ENCODE assay signal across 11 mouse cellular contexts in the genomic region with DNA sequence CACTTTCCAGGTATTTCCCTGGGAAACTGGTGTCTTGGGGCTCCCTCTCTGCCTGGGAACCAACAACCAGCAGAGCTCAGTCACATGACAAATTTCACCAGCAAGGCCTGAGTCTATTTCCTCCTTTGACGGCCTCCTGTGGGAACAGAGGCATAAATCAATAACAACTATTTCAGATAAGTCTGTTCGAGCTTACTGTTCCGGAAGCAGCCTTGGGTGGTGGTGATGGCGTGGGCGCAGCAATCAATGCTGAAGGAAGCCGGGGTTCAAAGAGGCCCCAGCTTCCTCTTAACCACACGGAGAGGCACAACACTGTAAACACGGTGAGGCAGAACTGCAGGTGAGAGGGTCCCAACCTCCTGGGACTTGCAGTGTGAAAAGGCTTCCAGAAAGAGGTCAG. TPM values are rescaled to one million over a fixed set of nuclear protein-coding genes. Genes with fewer than 3 reads are reported as not detected.
DNase-seq lines count a peak whose midpoint lies in the region; TF ChIP-seq lines count a peak whose summit lies in the region.
"Had no signal": no experiment of that assay in that cellular context is flagged by ENCODE, and none has a peak within 500 bp of the region (broad histone marks: within the 10 kb centered on the region; RNA-seq: fewer than 3 reads in every experiment).

No protein-coding gene starts in this region.

- H3K4me2 ChIP-seq in CH12.LX (ENCODE audit: insufficient read depth, low read depth, poor library complexity, severe bottlenecking), result no peak overlapping the region
- H3K4me2 ChIP-seq: forebrain, embryonic 12.5 days; heart, embryonic 15.5 days; midbrain, embryonic 12.5 days had no signal

- no peak overlapping the region for H3K4me3 ChIP-seq in CH12.LX (replicated peaks in 1 of 3; ENCODE audit: low read depth in 2 of 3, low read length in 2 of 3, poor library complexity in 1 of 3)
- H3K4me3 ChIP-seq: forebrain, embryonic 12.5 days; heart, embryonic 15.5 days; midbrain, embryonic 12.5 days had no signal

- peak; percentile 79 to 84 for DNase-seq in B cell, adult 2 months
- DNase-seq in CH12.LX (ENCODE audit: extremely low read depth), result peak; percentile 15
- DNase-seq in kidney, postnatal 25 days, result peak; percentile 20 to 66
- peak; percentile 40 to 53 for DNase-seq in spleen, postnatal 14 days (ENCODE audit: low spot score in 2 of 2)
- no peak for DNase-seq in urinary bladder, postnatal 14 days (ENCODE audit: low spot score)
- no peak for DNase-seq in cerebellum, adult 9-10 months
- no peak for DNase-seq in right cerebral cortex, postnatal 4 days
- DNase-seq: cerebellum, postnatal 10 days had no signal

- TF ChIP-seq EP300 in CH12.LX (IDR thresholded peaks at IDR 0.05; ENCODE audit: low read length), result 0 out of 2 replicates have a peak, but pooled peaks have one; percentile 7

- no peak overlapping the region for H3K27ac ChIP-seq in CH12.LX (ENCODE audit: insufficient read depth, low read depth)
- H3K27ac ChIP-seq: forebrain, embryonic 12.5 days; heart, embryonic 15.5 days; midbrain, embryonic 12.5 days had no signal

- peaks cover 0 to 15% of the 10 kb centered on the region in 2 experiments; a peak in 2 of 4 replicates for H3K4me1 ChIP-seq in CH12.LX (ENCODE audit: control insufficient read depth in 1 of 2, insufficient read depth in 2 of 2)
- H3K4me1 ChIP-seq: forebrain, embryonic 12.5 days; midbrain, embryonic 12.5 days had no signal

- H3K27me3 ChIP-seq in CH12.LX (replicated peaks), result peaks cover 14% of the 10 kb centered on the region
- H3K27me3 ChIP-seq: midbrain, embryonic 12.5 days had no signal

- no peak for TF ChIP-seq CTCF in CH12.LX (conservative IDR thresholded peaks at IDR 0.05 in 1 of 2, IDR thresholded peaks at IDR 0.05 in 1 of 2; ENCODE audit: low read depth in 2 of 2, low read length in 2 of 2)

- dilution Hi-C loops in CH12.LX (cut with MboI; ENCODE audit: extremely low pct_ligation_motif_present, extremely low pct_unique_long_range_greater_than_20kb, low sequenced_read_pairs), result no loop called here

- H3K36me3 ChIP-seq in CH12.LX (replicated peaks in 1 of 2; ENCODE audit: control insufficient read depth in 1 of 2, insufficient read depth in 1 of 2, low read length in 1 of 2), result no peaks in the 10 kb centered on the region
- H3K36me3 ChIP-seq: forebrain, embryonic 12.5 days; heart, embryonic 15.5 days; midbrain, embryonic 12.5 days had no signal

- TF ChIP-seq POLR2A in CH12.LX (IDR thresholded peaks at IDR 0.05; ENCODE audit: low read depth, low read length), result no peak

- H3K9me3 ChIP-seq in CH12.LX (replicated peaks; ENCODE audit: low read length), result peaks cover 4% of the 10 kb centered on the region
- H3K9me3 ChIP-seq: forebrain, embryonic 12.5 days; heart, embryonic 15.5 days; midbrain, embryonic 12.5 days had no signal

- in situ Hi-C loops in CH12.LX (cut with MboI; ENCODE audit: low pct_ligation_motif_present, low pct_unique_long_range_greater_than_20kb, low sequenced_read_pairs), result no loop called here

- TF ChIP-seq RAD21 in CH12.LX (IDR thresholded peaks at IDR 0.05; ENCODE audit: low read depth, low read length), result no peak

- no peaks in the 10 kb centered on the region for H3K79me2 ChIP-seq in CH12.LX (replicated peaks; ENCODE audit: control insufficient read depth, extremely low read depth, insufficient read depth, poor library complexity, severe bottlenecking)

- no peak overlapping the region for H3K9ac ChIP-seq in CH12.LX (ENCODE audit: insufficient read depth, low read depth)
- H3K9ac ChIP-seq: forebrain, embryonic 12.5 days; heart, embryonic 15.5 days; midbrain, embryonic 12.5 days had no signal

TF ChIP-seq in CH12.LX, 34 proteins besides CTCF, POLR2A, EP300 and RAD21:
- TF ChIP-seq CHD1 (IDR thresholded peaks at IDR 0.05; ENCODE audit: low read depth, low read length) (no peak), GABPA (IDR thresholded peaks at IDR 0.05; ENCODE audit: insufficient replicate concordance, low read depth, low read length) (no peak), MAX (IDR thresholded peaks at IDR 0.05; ENCODE audit: low read length) (no peak), MEF2A (IDR thresholded peaks at IDR 0.05; ENCODE audit: borderline replicate concordance, low read depth, low read length) (no peak), USF2 (conservative IDR thresholded peaks at IDR 0.05; ENCODE audit: low read depth, low read length) (no peak), ZMIZ1 (IDR thresholded peaks at IDR 0.05; ENCODE audit: low read depth, low read length) (no peak), ELF1 (IDR thresholded peaks at IDR 0.05; ENCODE audit: low read depth, low read length) (no peak), ETS1 (conservative IDR thresholded peaks at IDR 0.05; ENCODE audit: low read depth, low read length) (no peak), TBP (conservative IDR thresholded peaks at IDR 0.05; ENCODE audit: low read depth, low read length) (no peak), KAT2A (IDR thresholded peaks at IDR 0.05; ENCODE audit: insufficient replicate concordance, low read length) (no peak), SMC3 (IDR thresholded peaks at IDR 0.05; ENCODE audit: low read depth, low read length) (no peak)

RNA-seq across cellular contexts. Expression of a gene that starts 23.0 kb away (rescaled TPM):
- total RNA-seq in CH12.LX (2012; rRNA removed) (0.76 TPM in 1 of 2 replicates, not detected in the other), CH12.LX (2014; rRNA removed) (not detected in 2 replicates)
- 0.53 TPM in 1 of 2 replicates, not detected in the other for polyA plus RNA-seq in CH12.LX (2012; ENCODE audit: insufficient read length, low read depth)

RNA-seq across cellular contexts. Expression of a gene that starts 38.5 kb away (rescaled TPM):
- total RNA-seq in CH12.LX (2012; rRNA removed), result 0.21 and 0.34 TPM in 2 replicates
- 0.16 TPM in 1 of 2 replicates, not detected in the other for total RNA-seq in CH12.LX (2014; rRNA removed)
- 0.39 and 0.55 TPM in 2 replicates for polyA plus RNA-seq in CH12.LX (2012; ENCODE audit: insufficient read length, low read depth)

RNA-seq across cellular contexts. Expression of a gene that starts 50.8 kb away (rescaled TPM):
- total RNA-seq in CH12.LX (2012; rRNA removed) (0.80 and 0.85 TPM in 2 replicates), CH12.LX (2014; rRNA removed) (0.19 and 0.26 TPM in 2 replicates)
- polyA plus RNA-seq in CH12.LX (2012; ENCODE audit: insufficient read length, low read depth), result 0.31 and 0.69 TPM in 2 replicates

Comparison
In these comparisons a context has a peak if more than half of its experiments do, and no peak if none do; other contexts are left out.
1. DNase-seq: peak in B cell, adult 2 months (2 of 2), CH12.LX (single experiment), kidney, postnatal 25 days (2 of 2) and spleen, postnatal 14 days (2 of 2); none in urinary bladder, postnatal 14 days (single experiment), cerebellum, adult 9-10 months (single experiment) and right cerebral cortex, postnatal 4 days (single experiment).